Mouse (Mus musculus) brain, embryonic 14.5 days (tissue): ENCODE measurements around the gene Emc8. TPM values are rescaled to one million over a fixed set of nuclear protein-coding genes. Genes with fewer than 3 reads are reported as not detected.

Experiments
- DNase-seq: peaks from one replicate; pipeline ENCODE4 v3.0.0-alpha.2; 2011; ENCODE audit warnings: low read depth
- CTCF ChIP-seq: fragments of 200-500 bp; IDR thresholded peaks from 2 replicates; pipeline ENCODE4 v1.5.1; 2012; ENCODE audit warnings: inconsistent platforms, mild to moderate bottlenecking, moderate library complexity, borderline replicate concordance; ENCODE audit not compliant: insufficient read depth, insufficient read length; ENCODE audit errors: extremely low read depth
- POLR2A ChIP-seq: fragments of 200-500 bp; IDR thresholded peaks from 2 replicates; pipeline ENCODE4 v1.6.1; 2012; ENCODE audit warnings: mild to moderate bottlenecking, inconsistent platforms, borderline replicate concordance; ENCODE audit not compliant: poor library complexity, insufficient read depth, insufficient read length, severe bottlenecking; ENCODE audit errors: extremely low read depth
- polyA plus RNA-seq: library from polyadenylated mRNA; depleted of rRNA; stranded (reverse); fragments of >200 nt; gene quantifications from 2 replicates; pipeline ENCODE4 v1.2.3, GENCODE M21; 2012; rRNA removed

Emc8 gene
- polyA plus RNA-seq, 1 experiment: 79.7 TPM

DNA sequence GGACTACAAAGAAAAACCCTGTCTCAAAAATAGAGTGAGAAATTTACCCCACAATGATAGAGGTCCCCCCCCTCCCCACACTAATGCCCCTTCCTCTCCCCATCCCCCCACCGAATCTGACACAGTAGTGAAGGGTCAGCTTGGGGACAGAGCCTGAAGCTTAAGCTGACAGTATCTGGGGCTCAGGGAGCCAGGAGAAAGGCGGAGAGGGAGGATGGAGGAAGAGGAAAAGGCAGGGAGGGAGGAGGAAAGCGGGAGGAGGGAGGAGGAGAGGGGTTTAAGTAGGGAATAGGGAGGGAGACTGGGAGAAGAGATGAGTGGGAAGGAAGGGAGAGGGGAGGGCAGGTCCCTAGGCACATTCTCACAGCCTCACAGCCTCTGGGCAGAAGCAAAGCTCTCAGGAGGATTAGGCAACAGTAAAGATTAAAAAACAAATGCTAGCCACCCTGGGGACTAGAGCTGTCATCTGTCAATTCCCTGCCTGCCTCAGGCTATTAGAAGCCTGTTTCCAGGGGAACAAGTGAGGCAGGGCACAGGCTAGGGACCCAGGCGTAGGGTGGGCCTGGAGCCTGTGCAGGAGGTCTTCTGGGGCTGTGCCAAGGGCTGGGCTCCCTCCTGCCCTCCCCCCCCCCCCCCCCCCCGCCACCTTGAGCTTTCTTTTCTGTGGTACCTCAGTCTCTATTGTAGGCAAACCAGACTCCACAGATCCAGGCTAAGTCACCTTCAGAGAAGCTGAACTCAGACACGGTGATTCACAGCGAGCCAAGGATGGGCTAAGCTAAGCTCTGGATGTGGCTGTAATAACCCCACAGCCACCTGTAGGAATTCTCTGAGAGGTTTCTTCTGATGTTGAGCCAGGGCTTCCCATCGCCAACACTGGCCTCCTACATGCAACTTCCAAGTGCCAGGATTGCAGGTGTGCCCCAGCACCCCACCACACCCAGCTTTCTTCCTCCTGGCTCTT, 51.4 kb downstream of the Emc8 start:
- DNase-seq: peak; percentile 88

DNA sequence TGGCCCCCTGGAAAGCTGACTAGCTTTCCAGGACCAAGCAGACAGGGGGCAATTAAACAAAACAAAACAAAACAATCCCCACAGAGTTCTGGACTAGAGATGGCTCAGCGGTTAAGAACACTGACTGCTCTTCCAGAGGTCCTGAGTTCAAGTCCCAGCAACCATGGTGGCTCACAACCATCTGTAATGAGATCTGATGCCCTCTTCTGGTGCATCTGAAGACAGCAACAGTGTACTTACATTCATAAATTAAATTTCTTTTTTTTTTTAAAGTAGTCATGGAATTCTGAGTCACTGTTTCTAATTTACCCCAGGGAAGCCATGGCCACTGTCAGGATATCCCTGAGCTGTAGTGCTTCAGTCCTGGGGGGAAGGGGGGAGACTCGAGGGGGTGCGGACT, 53.9 kb downstream of the Emc8 start:
- TF ChIP-seq POLR2A (no peak), CTCF (no peak)

More for the DNA sequence above, 51.4 kb downstream of the Emc8 start:
- no peak for TF ChIP-seq POLR2A

DNA sequence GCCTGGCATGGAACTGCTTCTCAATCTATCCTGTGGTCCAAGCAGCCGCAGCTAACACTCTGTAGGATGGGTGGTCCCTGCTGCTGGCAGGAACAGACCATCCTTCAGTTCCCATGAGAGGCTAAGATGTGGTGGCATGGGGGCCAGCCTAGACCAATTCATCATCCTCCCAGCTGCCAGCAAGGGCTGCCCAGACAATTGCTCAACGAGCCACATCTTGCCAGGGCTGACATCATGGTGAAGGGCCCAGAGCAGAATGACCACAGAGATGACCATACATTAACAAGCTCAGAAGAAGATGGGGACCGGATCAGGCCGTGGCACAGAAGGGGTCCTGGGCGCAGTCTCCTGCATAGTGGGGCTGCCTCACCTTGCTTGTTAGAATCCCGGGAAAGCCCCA, 57.5 kb downstream of the Emc8 start:
- TF ChIP-seq CTCF (no peak), POLR2A (no peak)
- DNase-seq: no peak

More for the DNA sequence above, 53.9 kb downstream of the Emc8 start:
- no peak for DNase-seq

DNA sequence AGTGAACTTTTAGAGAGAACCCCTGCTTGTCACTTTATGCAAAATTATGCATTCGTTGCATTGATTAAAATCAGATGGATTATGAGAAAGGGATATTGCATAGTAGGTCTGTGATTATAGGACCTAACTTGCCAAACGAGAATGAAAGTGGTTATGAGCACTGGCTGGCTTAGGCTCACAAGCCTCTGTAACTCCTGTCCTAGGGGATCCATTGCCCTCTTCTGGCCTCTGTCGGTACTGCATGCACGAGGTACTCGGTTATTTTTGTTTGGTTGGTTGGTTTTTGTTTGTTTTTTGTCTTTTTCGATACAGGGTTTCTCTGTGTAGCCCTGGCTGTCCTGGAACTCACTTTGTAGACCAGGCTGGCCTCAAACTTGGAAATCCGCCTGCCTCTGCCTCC, 60.5 kb downstream of the Emc8 start:
- peak; percentile 83 for DNase-seq
- TF ChIP-seq POLR2A (no peak), CTCF (peak; percentile 82; the same call in 1 of the 2 replicates)

GRCm38 (mm10) chr8:120607460-120607859, 60.9 kb downstream of the Emc8 start:
- no peak for TF ChIP-seq POLR2A
- no peak for TF ChIP-seq CTCF
- DNase-seq: no peak

Other genes with a start within 250 kb of the Emc8 start
- gene Gins2, start 79.3 kb downstream of the Emc8 start, polyA plus RNA-seq: 22.9 and 37.8 TPM in 2 replicates
- gene 1190005I06Rik, start 20.9 kb downstream of the Emc8 start, polyA plus RNA-seq: 6.0 and 7.4 TPM in 2 replicates
- gene Gm27021, start 494 bp downstream of the Emc8 start, polyA plus RNA-seq: 3.1 and 3.3 TPM in 2 replicates
- 976 and 987 TPM in 2 replicates for gene Cox4i1, start 351 bp downstream of the Emc8 start, polyA plus RNA-seq
- gene Irf8, start 67.8 kb upstream of the Emc8 start, polyA plus RNA-seq: 1.4 and 1.7 TPM in 2 replicates